Mouse (Mus musculus) spleen, adult 2 months (tissue): ENCODE measurements around the gene Mettl8.

Experiments used
- CTCF ChIP-seq: fragments of 200-500 bp; IDR thresholded peaks from 2 replicates; pipeline ENCODE4 v1.5.1; 2011; ENCODE audit warnings: mild to moderate bottlenecking, inconsistent platforms; ENCODE audit not compliant: insufficient read depth, insufficient read length, insufficient replicate concordance; ENCODE audit errors: extremely low read depth
- POLR2A ChIP-seq: fragments of 200-500 bp; IDR thresholded peaks from 2 replicates; pipeline ENCODE4 v1.6.1; 2011; ENCODE audit warnings: low read depth, low read length, inconsistent platforms

DNA sequence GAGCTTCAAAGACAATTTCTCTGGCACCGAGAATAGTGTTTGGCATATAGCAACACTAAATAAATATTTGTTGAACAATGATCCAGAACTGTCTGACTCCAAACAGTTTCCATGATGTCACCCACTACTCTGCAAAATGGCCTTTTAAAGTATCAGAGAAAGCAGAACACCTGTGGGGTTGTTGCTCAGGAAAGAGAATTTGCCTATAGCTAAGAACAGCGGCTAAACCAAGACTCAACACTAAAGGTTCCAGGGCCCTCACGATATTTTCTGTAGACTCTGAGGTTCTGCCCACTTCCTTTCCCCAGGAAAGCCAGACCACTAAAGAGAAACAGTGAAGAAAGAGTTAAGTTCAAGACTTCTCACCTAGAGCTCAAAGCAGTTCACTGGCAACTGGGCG, 122.4 kb downstream of the Mettl8 start:
- TF ChIP-seq POLR2A (no peak), CTCF (no peak)
